Comparison of ENCODE assay signal across 7 mouse cellular contexts in the genomic region with DNA sequence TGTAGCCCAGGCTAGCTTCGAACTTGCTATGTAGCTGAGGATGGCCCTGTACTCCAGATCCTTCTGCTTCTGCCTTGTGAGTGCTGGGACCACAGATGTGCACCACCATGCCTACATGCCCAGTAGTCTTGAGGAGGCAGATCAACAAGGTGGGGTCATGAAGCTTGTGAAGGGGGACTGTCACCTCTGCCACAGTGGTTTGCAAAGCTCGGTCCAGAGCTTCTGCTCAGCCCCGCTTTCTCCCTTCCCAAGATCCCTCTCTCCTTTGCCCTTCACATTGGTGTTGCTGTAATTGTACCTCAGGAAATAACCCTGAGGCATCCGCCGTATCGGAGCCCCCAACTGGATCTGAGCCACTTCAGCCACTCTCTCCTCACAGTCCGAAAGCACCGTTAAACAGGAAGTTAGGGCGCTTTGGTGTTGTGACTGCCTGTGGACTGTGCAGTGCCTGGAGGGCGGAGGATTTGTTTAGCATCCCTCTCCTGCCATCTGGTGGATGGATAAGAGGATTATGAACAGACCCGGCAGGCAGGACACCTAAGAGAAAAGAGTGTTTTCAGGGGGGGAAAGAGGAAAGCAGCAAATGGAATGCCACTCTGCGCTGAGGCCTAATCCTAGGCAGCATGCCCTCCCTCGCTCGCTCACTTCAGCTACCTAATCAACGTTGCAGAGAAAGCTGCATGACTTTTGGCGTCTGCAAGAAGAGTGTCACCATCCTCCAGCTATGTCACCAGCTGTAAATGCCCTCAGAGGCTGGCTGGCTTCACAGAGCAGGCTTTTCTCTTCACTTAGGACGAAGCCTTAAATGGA. TPM values are rescaled to one million over a fixed set of nuclear protein-coding genes. Genes with fewer than 3 reads are reported as not detected.
DNase-seq lines count a peak whose midpoint lies in the region; ATAC-seq and TF ChIP-seq lines count a peak whose summit lies in the region.

No protein-coding gene starts in this region.

- peak; percentile 100 for ATAC-seq in megakaryocyte progenitor cell, adult 5-6 weeks (replicated peaks; ENCODE audit: poor library complexity)

- H3K4me1 ChIP-seq in cortical plate, adult 2 months (ENCODE audit: control insufficient read depth, insufficient read depth, low read length), result no peaks in the 10 kb centered on the region

- no peak for TF ChIP-seq POLR2A in cortical plate, adult 2 months (IDR thresholded peaks at IDR 0.05; ENCODE audit: extremely low read depth, insufficient read depth, low read length)

- no peak overlapping the region for H3K27ac ChIP-seq in cortical plate, adult 2 months (ENCODE audit: insufficient read depth, low read length)

- peak; percentile 89 for TF ChIP-seq CTCF in cortical plate, adult 2 months (IDR thresholded peaks at IDR 0.05; ENCODE audit: extremely low read depth, insufficient read depth, low read length)

- H3K4me3 ChIP-seq in cortical plate, adult 2 months (ENCODE audit: insufficient read depth, low read length), result no peak overlapping the region

- DNase-seq in adrenal gland, adult (ENCODE audit: inconsistent age in 2 of 2, low spot score in 1 of 2), result peak; percentile 72 to 91
- peak; percentile 41 for DNase-seq in gastrocnemius, postnatal 10 days
- peak; percentile 81 for DNase-seq in induced T-regulatory cell, adult 2 months (ENCODE audit: low read depth)
- DNase-seq in left cerebral cortex, adult 9 months (ENCODE audit: low spot score in 2 of 2), result peak; percentile 26 to 77
- peak; percentile 82 to 83 for DNase-seq in right cerebral cortex, postnatal 10 days (ENCODE audit: low spot score in 2 of 2)

RNA-seq across cellular contexts. Expression of a gene that starts 27.2 kb away (rescaled TPM):
- polyA plus RNA-seq in cortical plate, adult 2 months (2012; rRNA removed), result 36.2 and 39.3 TPM in 2 replicates
- total RNA-seq in gastrocnemius, postnatal 10 days (2021), result 10 to 100 TPM; 12.6 to 12.8 TPM
- 16.7 and 22.6 TPM in 2 replicates for total RNA-seq in megakaryocyte progenitor cell, adult 5-6 weeks (2015)
- total RNA-seq in megakaryocyte progenitor cell, adult 5-6 weeks (2017), result 13.0 and 18.5 TPM in 2 replicates

RNA-seq across cellular contexts. Expression of a gene that starts 27.4 kb away (rescaled TPM):
- polyA plus RNA-seq in cortical plate, adult 2 months (2012; rRNA removed), result 19.7 and 22.1 TPM in 2 replicates
- 10 to 100 TPM; 14.5 to 19.1 TPM for total RNA-seq in gastrocnemius, postnatal 10 days (2021)
- 3.6 and 4.9 TPM in 2 replicates for total RNA-seq in megakaryocyte progenitor cell, adult 5-6 weeks (2015)
- 2.2 and 4.5 TPM in 2 replicates for total RNA-seq in megakaryocyte progenitor cell, adult 5-6 weeks (2017)

RNA-seq across cellular contexts. Expression of a gene that starts 56.0 kb away (rescaled TPM):
- polyA plus RNA-seq in cortical plate, adult 2 months (2012; rRNA removed), result 13.2 and 13.6 TPM in 2 replicates
- total RNA-seq in gastrocnemius, postnatal 10 days (2021), result 1 to 10 TPM; 2.3 to 3.4 TPM
- total RNA-seq in megakaryocyte progenitor cell, adult 5-6 weeks (2015), result 1.3 and 1.9 TPM in 2 replicates
- 0.50 and 1.2 TPM in 2 replicates for total RNA-seq in megakaryocyte progenitor cell, adult 5-6 weeks (2017)
